Mouse (Mus musculus) heart, embryonic 16.5 days (tissue): Measurements from ENCODE around the gene Hoxa9. TPM values are rescaled to one million over a fixed set of nuclear protein-coding genes. Genes with fewer than 3 reads are reported as not detected.

ENCODE experiments used
- ATAC-seq: fragments of 200-750 bp; cut with Nextera tagmentation; replicated peaks from 2 replicates; pipeline ENCODE4 v1.8.0; 2017; ENCODE audit warnings: moderate number of reproducible peaks; ENCODE audit not compliant: insufficient read depth, low FRiP score; ENCODE audit errors: extremely low read depth
- H3K27ac ChIP-seq: fragments of 300-500 bp; sonication (generic); 2 replicates; pipeline ENCODE4 v1.5.1; 2014; ENCODE audit warnings: mild to moderate bottlenecking, low read length, control low read depth, moderate library complexity
- H3K27me3 ChIP-seq: fragments of 300-500 bp; sonication (generic); 2 replicates; pipeline ENCODE4 v1.6.1; 2014; ENCODE audit warnings: low read length, mixed read lengths; ENCODE audit not compliant: control insufficient read depth, insufficient read depth
- H3K36me3 ChIP-seq: fragments of 300-500 bp; sonication (generic); 2 replicates; pipeline ENCODE4 v1.6.1; 2014; ENCODE audit not compliant: control insufficient read depth, insufficient read depth
- H3K4me1 ChIP-seq: fragments of 300-500 bp; sonication (generic); 2 replicates; pipeline ENCODE4 v1.6.1; 2014; ENCODE audit warnings: low read length, mixed read lengths; ENCODE audit not compliant: control insufficient read depth, insufficient read depth
- H3K4me2 ChIP-seq: fragments of 300-500 bp; sonication (generic); 2 replicates; pipeline ENCODE4 v1.6.1; 2014; ENCODE audit warnings: low read depth, mild to moderate bottlenecking, control low read depth, low read length
- H3K4me3 ChIP-seq: fragments of 300-500 bp; sonication (generic); 2 replicates; pipeline ENCODE4 v1.5.1; 2014; ENCODE audit warnings: mild to moderate bottlenecking, control low read depth, low read length
- H3K9ac ChIP-seq: fragments of 300-500 bp; sonication (generic); 2 replicates; pipeline ENCODE4 v1.6.1; 2014; ENCODE audit warnings: low read length, control low read depth
- H3K9me3 ChIP-seq: fragments of 300-500 bp; sonication (generic); replicated peaks from 2 replicates; pipeline ENCODE4 v1.6.1; 2016; ENCODE audit warnings: low read length; ENCODE audit not compliant: control insufficient read depth
- WGBS: fragments of 180-500 bp; shearing (Covaris S2); extraction: QIAGEN DNeasy Blood & Tissue Kit; methylation state at CpG from one replicate; pipeline ENCODE4 v1.1.7; 2014; 5-methylcytosine and 5-hydroxymethylcytosine counted together
- polyA plus RNA-seq: library from polyadenylated mRNA; unstranded; fragments of >200 nt; fragmentation: Nextera tagmentation; extraction: Ambion mirVana; gene quantifications from 2 replicates; pipeline ENCODE4 v1.2.1, GENCODE M21; 2015

Hoxa9 gene
- polyA plus RNA-seq, 1 experiment from 2014 or later, result 0.17 TPM

GRCm38 (mm10) chr6:52208072-52208867 is 22.6 kb downstream of the Hoxa9 start, which contains the start of gene Hoxa6:
TSS of gene Hoxa6 (minus strand) at chr6:52208722.
- no peaks in the 10 kb centered on the region for H3K9me3 ChIP-seq
- no peak within 1 kb of the TSS for H3K9ac ChIP-seq
- H3K4me1 ChIP-seq, result peaks cover 7% of the 10 kb centered on the region; the same call in 1 of the 2 replicates
- H3K36me3 ChIP-seq, result no peaks in the 10 kb centered on the region
- H3K27ac ChIP-seq, result no peak within 1 kb of the TSS
- peak within 1 kb of the TSS; percentile 54 for H3K4me2 ChIP-seq
- no peak for ATAC-seq
- H3K4me3 ChIP-seq, result peak within 1 kb of the TSS; percentile 28
- WGBS, result 4% methylated on average over 47 of the region's 47 CpGs
- H3K27me3 ChIP-seq, result peaks cover 87% of the 10 kb centered on the region

- no peak overlapping the region for H3K9ac ChIP-seq
- H3K27ac ChIP-seq, result no peak overlapping the region
- H3K27me3 ChIP-seq, result peaks cover 84% of the 10 kb centered on the region
- no peaks in the 10 kb centered on the region for H3K9me3 ChIP-seq
- peaks cover 3% of the 10 kb centered on the region; the same call in 1 of the 2 replicates for H3K4me1 ChIP-seq
- H3K4me2 ChIP-seq, result no peak overlapping the region
- no peak overlapping the region for H3K4me3 ChIP-seq
- no peaks in the 10 kb centered on the region for H3K36me3 ChIP-seq
- ATAC-seq, result no peak
These were observed 23.3 kb downstream of the Hoxa9 start for GRCm38 (mm10) chr6:52207684-52207976.

- peaks cover 82% of the 10 kb centered on the region for H3K27me3 ChIP-seq
- peaks cover 3% of the 10 kb centered on the region; the same call in 1 of the 2 replicates for H3K4me1 ChIP-seq
- 18% methylated on average over 4 of the region's 4 CpGs for WGBS
- no peak overlapping the region for H3K4me2 ChIP-seq
- no peaks in the 10 kb centered on the region for H3K9me3 ChIP-seq
- ATAC-seq, result no peak
- no peaks in the 10 kb centered on the region for H3K36me3 ChIP-seq
- H3K27ac ChIP-seq, result no peak overlapping the region
- no peak overlapping the region for H3K9ac ChIP-seq
- H3K4me3 ChIP-seq, result no peak overlapping the region
These were observed 23.8 kb downstream of the Hoxa9 start for GRCm38 (mm10) chr6:52206882-52207683.

GRCm38 (mm10) chr6:52205638-52206621 is 25.0 kb downstream of the Hoxa9 start:
- no peak overlapping the region for H3K9ac ChIP-seq
- 10% methylated on average over 55 of the region's 55 CpGs for WGBS
- no peaks in the 10 kb centered on the region for H3K36me3 ChIP-seq
- no peaks in the 10 kb centered on the region for H3K9me3 ChIP-seq
- no peak overlapping the region for H3K27ac ChIP-seq
- ATAC-seq, result no peak
- peaks cover 3% of the 10 kb centered on the region; the same call in 1 of the 2 replicates for H3K4me1 ChIP-seq
- H3K4me3 ChIP-seq, result peak overlapping the region; percentile 5; the same call in 1 of the 2 replicates
- H3K27me3 ChIP-seq, result peaks cover 80% of the 10 kb centered on the region
- no peak overlapping the region for H3K4me2 ChIP-seq

- Histone ChIP-seq H3K4me1 (peaks cover 3% of the 10 kb centered on the region; the same call in 1 of the 2 replicates), H3K4me2 (no peak overlapping the region), H3K4me3 (no peak overlapping the region), H3K9me3 (no peaks in the 10 kb centered on the region), H3K27ac (no peak overlapping the region), H3K27me3 (peaks cover 81% of the 10 kb centered on the region), H3K9ac (no peak overlapping the region), H3K36me3 (no peaks in the 10 kb centered on the region)
- WGBS, result 16% methylated on average over 14 of the region's 14 CpGs
- no peak for ATAC-seq
These were observed 25.7 kb downstream of the Hoxa9 start for GRCm38 (mm10) chr6:52205221-52205620.

GRCm38 (mm10) chr6:52204050-52204752 is 26.7 kb downstream of the Hoxa9 start, which contains the start of gene Hoxa5:
TSS of gene Hoxa5 (minus strand) at chr6:52204587.
- H3K27me3 ChIP-seq, result peaks cover 79% of the 10 kb centered on the region
- peaks cover 3% of the 10 kb centered on the region; the same call in 1 of the 2 replicates for H3K4me1 ChIP-seq
- no peaks in the 10 kb centered on the region for H3K9me3 ChIP-seq
- H3K36me3 ChIP-seq, result no peaks in the 10 kb centered on the region
- ATAC-seq, result 0 out of 2 replicates have a peak, but pooled peaks have one; percentile 37
- peak within 1 kb of the TSS; percentile 56 for H3K9ac ChIP-seq
- no peak within 1 kb of the TSS; the same call in 1 of the 2 replicates for H3K27ac ChIP-seq
- WGBS, result 1% methylated on average over 65 of the region's 65 CpGs
- peak within 1 kb of the TSS; percentile 45 for H3K4me3 ChIP-seq
- peak within 1 kb of the TSS; percentile 56 for H3K4me2 ChIP-seq

GRCm38 (mm10) chr6:52203371-52204049 is 27.4 kb downstream of the Hoxa9 start:
- peaks cover 79% of the 10 kb centered on the region for H3K27me3 ChIP-seq
- 6% methylated on average over 46 of the region's 46 CpGs for WGBS
- H3K4me2 ChIP-seq, result peak overlapping the region; percentile 56
- ATAC-seq, result 0 out of 2 replicates have a peak, but pooled peaks have one; percentile 41
- no peak overlapping the region; the same call in 1 of the 2 replicates for H3K27ac ChIP-seq
- peak overlapping the region; percentile 56 for H3K9ac ChIP-seq
- peak overlapping the region; percentile 45 for H3K4me3 ChIP-seq
- no peaks in the 10 kb centered on the region for H3K9me3 ChIP-seq
- no peaks in the 10 kb centered on the region for H3K36me3 ChIP-seq
- peaks cover 3% of the 10 kb centered on the region; the same call in 1 of the 2 replicates for H3K4me1 ChIP-seq
